Mouse (Mus musculus) kidney, adult 2 months (tissue): ENCODE data around the gene Sar1b. TPM values are rescaled to one million over a fixed set of nuclear protein-coding genes. Genes with fewer than 3 reads are reported as not detected.
A peak's percentile ranks its signal among the peaks of the same experiment; 100 is the strongest.

Experiments
- DNase-seq: peaks from one replicate; pipeline ENCODE4 v3.0.0; 2021
- H3K27ac ChIP-seq: fragments of 200-500 bp; 2 replicates; pipeline ENCODE4 v1.5.1; 2012; ENCODE audit warnings: low read depth, low read length, control low read depth, inconsistent platforms; ENCODE audit not compliant: insufficient read depth
- H3K27me3 ChIP-seq: fragments of 200-500 bp; replicated peaks from 2 replicates; pipeline ENCODE4 v1.6.1; 2012; ENCODE audit warnings: mild to moderate bottlenecking, moderate library complexity, low read length, inconsistent platforms; ENCODE audit not compliant: control insufficient read depth, insufficient read depth
- H3K36me3 ChIP-seq: fragments of 200-500 bp; 2 replicates; pipeline ENCODE4 v1.6.1; 2012; ENCODE audit warnings: mild to moderate bottlenecking, moderate library complexity, low read length, inconsistent platforms; ENCODE audit not compliant: control insufficient read depth, insufficient read depth
- H3K4me1 ChIP-seq: fragments of 200-500 bp; 2 replicates; pipeline ENCODE4 v1.6.1; 2011; ENCODE audit warnings: low read length; ENCODE audit not compliant: control insufficient read depth, insufficient read depth
- H3K4me3 ChIP-seq: fragments of 200-500 bp; 2 replicates; pipeline ENCODE4 v1.5.1; 2011; ENCODE audit warnings: mild to moderate bottlenecking, low read depth, low read length, control low read depth; ENCODE audit not compliant: insufficient read depth
- CTCF ChIP-seq: fragments of 200-500 bp; conservative IDR thresholded peaks from 2 replicates; pipeline ENCODE4 v1.5.1; 2011; ENCODE audit warnings: low read depth, mild to moderate bottlenecking, control low read depth, low read length, moderate library complexity, mixed read lengths; ENCODE audit not compliant: insufficient read depth, insufficient read length
- POLR2A ChIP-seq: fragments of 200-500 bp; IDR thresholded peaks from one replicate; pipeline ENCODE4 v1.6.1; 2011; ENCODE audit warnings: low read depth, low read length, control low read depth
- WGBS: fragments of 180-500 bp; shearing (Covaris S2); methylation state at CpG from one replicate; pipeline ENCODE4 v1.1.7; 2018; 5-methylcytosine and 5-hydroxymethylcytosine counted together
- polyA plus RNA-seq: library from polyadenylated mRNA; depleted of rRNA; stranded (reverse); fragments of >200 nt; gene quantifications from 2 replicates; pipeline ENCODE4 v1.2.3, GENCODE M21; 2012

Sar1b gene
- polyA plus RNA-seq, 1 experiment, result 62.2 TPM

DNA sequence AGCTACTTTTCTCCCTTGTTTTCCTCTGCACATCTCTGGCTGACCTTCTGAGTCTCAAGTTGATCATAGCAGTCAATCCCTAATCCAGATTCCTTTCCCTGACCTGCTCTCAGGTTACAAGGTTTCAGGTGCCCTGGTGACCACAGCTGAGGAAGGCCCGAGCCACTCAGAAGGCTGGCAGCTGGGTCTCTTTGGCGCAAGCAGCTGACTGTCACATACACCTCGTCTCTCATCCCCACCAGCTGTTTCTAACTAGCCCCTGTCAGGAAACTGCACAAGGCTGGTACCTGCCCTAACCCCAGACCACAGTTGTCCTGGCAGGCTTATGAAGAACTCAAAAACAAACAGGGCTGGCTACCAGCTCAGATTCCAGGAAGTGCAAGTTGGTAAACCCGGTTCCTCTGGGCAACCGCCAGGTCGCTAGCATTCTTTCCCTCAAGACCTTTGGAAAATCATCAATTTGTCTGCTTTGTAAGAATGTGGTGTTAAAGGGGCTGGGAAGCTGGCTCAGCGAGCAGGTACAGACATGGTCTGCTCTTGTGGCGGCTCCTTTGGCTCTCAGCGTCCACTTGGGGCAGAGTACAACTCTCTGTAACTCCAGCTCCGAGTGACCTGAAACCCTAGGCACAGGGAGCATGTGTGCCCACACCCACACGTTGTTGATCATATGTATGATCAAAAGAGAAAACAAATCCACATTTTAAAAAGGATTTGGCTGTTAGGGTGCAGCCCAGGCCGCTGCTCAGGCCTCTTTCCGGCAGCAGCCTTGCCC is 43.8 kb downstream of the Sar1b start:
- DNase-seq, result peak; percentile 64
- 29% methylated on average over 13 of the region's 13 CpGs for WGBS
- Histone ChIP-seq H3K4me3 (no peak overlapping the region), H3K27me3 (no peaks in the 10 kb centered on the region), H3K4me1 (peaks cover 8% of the 10 kb centered on the region; the same call in 1 of the 2 replicates), H3K27ac (peak overlapping the region; percentile 72), H3K36me3 (no peaks in the 10 kb centered on the region)
- TF ChIP-seq POLR2A (no peak), CTCF (0 out of 2 replicates have a peak, but pooled peaks have one; percentile 23)

DNA sequence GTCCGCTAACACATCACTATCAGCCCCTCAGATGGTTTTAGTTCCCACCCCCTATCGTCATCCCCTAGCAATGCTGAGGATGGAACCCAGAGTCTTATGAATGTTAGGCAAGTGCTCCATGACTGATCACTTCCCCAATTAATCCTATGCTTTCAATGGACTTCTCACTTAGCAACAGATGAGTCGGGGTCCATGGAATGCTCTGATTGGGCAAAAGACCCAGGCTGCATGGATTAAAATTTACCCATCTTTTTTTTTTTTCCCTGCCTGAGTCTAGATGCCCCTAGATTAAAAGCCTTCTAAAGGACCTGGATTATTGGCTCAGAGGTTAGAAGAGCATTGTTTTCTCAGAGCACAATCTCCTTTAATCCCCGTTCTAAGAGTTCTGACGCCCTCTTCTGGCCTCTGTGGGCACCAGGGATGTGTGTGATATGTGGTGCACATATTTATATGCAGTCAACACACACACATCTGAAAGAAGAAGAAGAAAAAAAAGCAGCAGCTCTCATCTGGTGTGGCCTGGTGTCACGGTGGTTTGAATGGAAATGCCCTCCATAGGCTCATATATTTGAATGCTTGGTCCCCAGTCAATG is 46.2 kb downstream of the Sar1b start:
- Histone ChIP-seq H3K27me3 (no peaks in the 10 kb centered on the region), H3K4me3 (no peak overlapping the region), H3K36me3 (no peaks in the 10 kb centered on the region), H3K27ac (no peak overlapping the region), H3K4me1 (peaks cover 8% of the 10 kb centered on the region; the same call in 1 of the 2 replicates)
- TF ChIP-seq POLR2A (no peak), CTCF (peak; percentile 37; the same call in 1 of the 2 replicates)
- WGBS, result 63% methylated on average over 6 of the region's 6 CpGs
- peak; percentile 60 for DNase-seq

DNA sequence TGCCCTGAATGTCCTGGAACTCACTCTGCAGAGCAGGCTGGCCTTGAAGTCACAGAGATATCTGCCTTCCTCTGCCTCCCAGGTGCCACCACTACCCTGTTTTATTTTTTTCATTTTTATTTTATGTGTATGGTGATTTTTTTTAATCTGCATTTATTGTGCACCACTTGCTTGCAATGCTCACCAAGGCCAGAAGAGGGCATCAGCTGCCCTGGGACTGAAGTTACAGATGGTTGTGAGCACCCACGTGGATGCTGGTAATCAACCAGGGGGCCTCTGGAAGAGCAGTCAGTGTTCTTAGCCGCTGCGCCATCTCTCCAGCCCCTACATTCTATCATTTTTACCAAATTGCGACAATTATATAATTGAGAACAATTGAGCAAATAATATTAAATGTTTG is 47.7 kb downstream of the Sar1b start:
- Histone ChIP-seq H3K27me3 (no peaks in the 10 kb centered on the region), H3K4me1 (peaks cover 8% of the 10 kb centered on the region; the same call in 1 of the 2 replicates), H3K4me3 (no peak overlapping the region), H3K36me3 (no peaks in the 10 kb centered on the region), H3K27ac (no peak overlapping the region)
- WGBS, result 91% methylated on average over 4 of the region's 4 CpGs
- DNase-seq, result no peak
- TF ChIP-seq POLR2A (no peak), CTCF (peak; percentile 37)

- Histone ChIP-seq H3K4me1 (peaks cover 6% of the 10 kb centered on the region; the same call in 1 of the 2 replicates), H3K27ac (no peak overlapping the region), H3K36me3 (no peaks in the 10 kb centered on the region; the same call in 1 of the 2 replicates), H3K27me3 (no peaks in the 10 kb centered on the region), H3K4me3 (no peak overlapping the region)
- 93% methylated on average over 8 of the region's 8 CpGs for WGBS
- no peak for DNase-seq
- TF ChIP-seq CTCF (no peak), POLR2A (no peak)
These were observed 48.6 kb downstream of the Sar1b start for GRCm38 (mm10) chr11:51812022-51812546.

- Histone ChIP-seq H3K36me3 (no peaks in the 10 kb centered on the region; the same call in 1 of the 2 replicates), H3K4me1 (peaks cover 4% of the 10 kb centered on the region; the same call in 1 of the 2 replicates), H3K4me3 (no peak overlapping the region), H3K27me3 (no peaks in the 10 kb centered on the region), H3K27ac (no peak overlapping the region)
- WGBS, result 37% methylated on average over 6 of the region's 6 CpGs
- DNase-seq, result peak; percentile 89
- TF ChIP-seq POLR2A (no peak), CTCF (peak; percentile 87)
These were observed 54.3 kb downstream of the Sar1b start for GRCm38 (mm10) chr11:51817756-51818155.

DNA sequence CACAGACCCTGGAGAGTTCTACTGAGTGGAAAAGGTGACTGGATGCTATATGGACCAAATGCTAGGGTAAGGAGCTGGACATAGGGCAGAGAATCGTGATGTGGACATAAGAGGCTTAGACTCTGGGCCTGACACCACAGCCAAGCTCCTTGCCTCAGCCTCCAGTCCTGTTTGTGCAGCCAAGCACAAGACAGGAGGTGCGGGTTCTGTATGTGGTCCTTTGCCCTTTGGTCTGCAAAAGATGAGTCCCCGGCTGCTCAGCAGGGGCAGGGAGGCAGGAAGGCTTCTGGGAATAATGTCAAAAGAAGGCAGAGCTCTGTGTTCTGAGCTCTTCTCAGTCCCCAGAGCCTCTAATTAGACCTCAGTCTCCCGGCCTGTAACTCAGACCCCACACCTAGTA is 55.4 kb downstream of the Sar1b start:
- peaks cover 6% of the 10 kb centered on the region; the same call in 1 of the 2 replicates for H3K4me1 ChIP-seq
- no peaks in the 10 kb centered on the region; the same call in 1 of the 2 replicates for H3K36me3 ChIP-seq
- DNase-seq, result peak; percentile 72
- no peak overlapping the region for H3K27ac ChIP-seq
- TF ChIP-seq POLR2A (no peak), CTCF (no peak)
- WGBS, result 64% methylated on average over 4 of the region's 4 CpGs
- no peak overlapping the region for H3K4me3 ChIP-seq
- H3K27me3 ChIP-seq, result no peaks in the 10 kb centered on the region

DNA sequence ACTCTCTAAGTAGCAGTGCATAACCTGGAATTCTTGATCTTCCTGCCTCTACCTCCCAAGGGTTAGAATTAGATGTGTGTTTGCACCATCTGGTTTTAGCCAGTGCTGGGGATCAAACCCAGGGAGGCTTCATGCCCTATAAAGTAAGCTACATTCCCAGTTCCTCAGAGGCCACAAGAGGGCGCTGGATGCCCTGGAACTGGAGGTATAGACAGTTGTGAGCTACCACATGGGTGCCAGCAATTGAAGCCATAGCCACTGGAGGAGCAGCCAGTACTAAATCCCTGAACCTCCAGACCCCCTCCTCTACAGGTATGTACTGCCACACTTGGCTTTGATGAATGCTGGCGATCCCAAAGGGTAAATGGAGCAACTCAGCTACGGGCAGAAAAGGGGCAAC is 56.5 kb downstream of the Sar1b start:
- Histone ChIP-seq H3K36me3 (no peaks in the 10 kb centered on the region; the same call in 1 of the 2 replicates), H3K4me1 (peaks cover 12% of the 10 kb centered on the region; the same call in 1 of the 2 replicates), H3K27ac (no peak overlapping the region), H3K4me3 (no peak overlapping the region), H3K27me3 (no peaks in the 10 kb centered on the region)
- WGBS, result 77% methylated on average over 3 of the region's 3 CpGs
- DNase-seq, result peak; percentile 77
- peak; percentile 81 for TF ChIP-seq CTCF
- no peak for TF ChIP-seq POLR2A
